10 mouse cellular contexts compared by ENCODE assay signal in genomic region chr14:64586386-64586859, GRCm38 (mm10).
A peak's percentile ranks its signal among the peaks of the same experiment; 100 is the strongest.
DNase-seq lines count a peak whose midpoint lies in the region; ATAC-seq and TF ChIP-seq lines count a peak whose summit lies in the region.
"Had no signal": no experiment of that assay in that cellular context is flagged by ENCODE, and none has a peak within 500 bp of the region (broad histone marks: within the 10 kb centered on the region; RNA-seq: fewer than 3 reads in every experiment).

No protein-coding gene starts in this region.

- no peaks in the 10 kb centered on the region; the same call in 1 of the 2 replicates for H3K27me3 ChIP-seq in cerebellum, adult 2 months (ENCODE audit: control insufficient read depth, insufficient read depth, low read length)
- peaks cover 73% of the 10 kb centered on the region for H3K27me3 ChIP-seq in lung, postnatal 0 days (replicated peaks; ENCODE audit: insufficient read depth, low read length)
- H3K27me3 ChIP-seq in liver, embryonic 13.5 days: peaks cover 98% of the 10 kb centered on the region

- no peak for TF ChIP-seq EP300 in lung, postnatal 0 days (IDR thresholded peaks at IDR 0.05)

- H3K9me3 ChIP-seq in lung, postnatal 0 days (ENCODE audit: low read length): no peaks in the 10 kb centered on the region
- no peaks in the 10 kb centered on the region for H3K9me3 ChIP-seq in liver, embryonic 13.5 days (replicated peaks)
- H3K9me3 ChIP-seq: liver, embryonic 15.5 days had no signal

- TF ChIP-seq CTCF in cerebellum, adult 2 months (IDR thresholded peaks at IDR 0.05; ENCODE audit: borderline replicate concordance, insufficient read depth, low read depth, low read length): no peak
- no peak for TF ChIP-seq CTCF in lung, postnatal 0 days (IDR thresholded peaks at IDR 0.05)

- peaks cover 24% of the 10 kb centered on the region for H3K4me1 ChIP-seq in cerebellum, adult 2 months (ENCODE audit: control insufficient read depth, insufficient read depth, low read length)
- H3K4me1 ChIP-seq in lung, postnatal 0 days (ENCODE audit: insufficient read depth, low read depth, low read length): 0 out of 2 replicates have a peak, but pooled peaks cover 6% of the 10 kb centered on the region
- peaks cover 8% of the 10 kb centered on the region for H3K4me1 ChIP-seq in liver, embryonic 13.5 days (replicated peaks)

- ATAC-seq in lung, postnatal 0 days: no peak
- no peak for ATAC-seq in liver, embryonic 13.5 days (ENCODE audit: low read depth)
- no peak for ATAC-seq in megakaryocyte, adult 5-6 weeks (ENCODE audit: poor library complexity, severe bottlenecking)

- H3K4me2 ChIP-seq in lung, postnatal 0 days (replicated peaks; ENCODE audit: low read depth, low read length): no peak overlapping the region; the same call in 1 of the 2 replicates
- H3K4me2 ChIP-seq in liver, embryonic 13.5 days: peak overlapping the region; percentile 66

- no peak for TF ChIP-seq POLR2A in cerebellum, adult 2 months (IDR thresholded peaks at IDR 0.05; ENCODE audit: borderline replicate concordance, insufficient read depth, low read length)

- no peak overlapping the region for H3K9ac ChIP-seq in lung, postnatal 0 days (replicated peaks; ENCODE audit: low read depth)
- no peak overlapping the region for H3K9ac ChIP-seq in liver, embryonic 13.5 days
- H3K9ac ChIP-seq: liver, embryonic 15.5 days had no signal

- no peaks in the 10 kb centered on the region for H3K36me3 ChIP-seq in lung, postnatal 0 days (ENCODE audit: insufficient read depth, low read length)
- H3K36me3 ChIP-seq in liver, embryonic 13.5 days: no peaks in the 10 kb centered on the region
- H3K36me3 ChIP-seq: liver, embryonic 15.5 days had no signal

- no peak for DNase-seq in cerebellum, adult 2 months
- no peak for DNase-seq in cerebellum, adult 8-10 months
- DNase-seq in lung, postnatal 0 days (ENCODE audit: low spot score): no peak
- DNase-seq in lung, adult 18-20 months: no peak
- DNase-seq in liver, embryonic 13.5 days: no peak
- DNase-seq in thymus, postnatal 10 days (ENCODE audit: low spot score in 2 of 2): no peak
- DNase-seq in thymus, postnatal 0 days (ENCODE audit: low spot score): no peak
- DNase-seq: gastrocnemius, postnatal 25 days had no signal

- peak overlapping the region; percentile 91 for H3K27ac ChIP-seq in cerebellum, adult 2 months (ENCODE audit: insufficient read depth, low read length)
- no peak overlapping the region for H3K27ac ChIP-seq in lung, postnatal 0 days (ENCODE audit: low read length)
- no peak overlapping the region for H3K27ac ChIP-seq in liver, embryonic 13.5 days
- H3K27ac ChIP-seq: liver, embryonic 15.5 days had no signal

- WGBS in cerebellum, adult 2 months: 18% methylated on average over 12 of the region's 12 CpGs
- WGBS in lung, postnatal 0 days: 7% methylated on average over 12 of the region's 12 CpGs
- WGBS in liver, embryonic 13.5 days (ENCODE audit: insufficient replicate concordance): 9% methylated on average over 12 of the region's 12 CpGs

- H3K4me3 ChIP-seq in cerebellum, adult 2 months (replicated peaks; ENCODE audit: insufficient read depth, low read depth, low read length): peak overlapping the region; percentile 100
- H3K4me3 ChIP-seq in lung, postnatal 0 days (ENCODE audit: low read depth, low read length): peak overlapping the region; percentile 49
- H3K4me3 ChIP-seq in liver, embryonic 13.5 days (replicated peaks): peak overlapping the region; percentile 52

Comparison
In these comparisons a context has a peak if more than half of its experiments do, and no peak if none do; other contexts are left out.
1. H3K4me3 ChIP-seq: peak in every context shown above with its lines; median percentile 100 in cerebellum, adult 2 months; 52 in liver, embryonic 13.5 days; 49 in lung, postnatal 0 days.